Mouse (Mus musculus): ENCODE results near the gene Nmnat2.

Nmnat2 gene

DNA sequence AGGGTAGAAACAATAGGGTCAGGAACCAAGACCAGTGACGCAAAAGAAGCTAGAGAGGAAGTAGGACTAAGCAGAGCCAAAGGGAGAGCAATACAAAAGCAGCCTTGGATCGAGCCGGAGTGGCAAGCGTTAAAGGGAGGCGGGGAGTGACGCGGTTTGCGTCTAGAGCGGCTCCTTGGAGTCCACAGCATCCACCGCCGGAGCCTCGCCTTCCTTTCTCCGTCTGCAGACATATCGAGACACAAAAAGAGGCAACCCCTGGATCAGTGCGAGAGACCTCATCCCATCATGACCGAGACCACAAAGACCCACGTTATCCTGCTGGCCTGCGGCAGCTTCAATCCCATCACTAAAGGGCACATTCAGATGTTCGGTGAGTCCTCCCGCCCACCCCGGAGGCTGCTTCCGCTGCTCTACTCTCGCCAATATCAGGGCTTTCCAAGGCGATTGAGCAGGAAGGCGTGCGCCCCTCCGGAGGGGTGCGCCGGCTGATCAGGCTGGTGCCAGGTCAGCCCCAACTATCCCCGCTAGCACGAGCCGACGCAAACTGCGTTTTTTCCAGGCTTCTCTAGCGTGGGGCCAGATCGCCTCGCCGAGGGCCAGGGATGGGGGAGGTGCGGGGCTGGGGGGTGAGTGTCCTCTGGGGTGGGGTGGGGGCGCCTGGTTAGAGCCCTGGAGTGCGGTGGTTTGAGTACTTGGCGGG is at the start of gene Nmnat2:
Gene Nmnat2 (plus strand): TSS at position 173 of the 703 bp plus-strand sequence.
- DNase-seq = peak; percentile 69

DNA sequence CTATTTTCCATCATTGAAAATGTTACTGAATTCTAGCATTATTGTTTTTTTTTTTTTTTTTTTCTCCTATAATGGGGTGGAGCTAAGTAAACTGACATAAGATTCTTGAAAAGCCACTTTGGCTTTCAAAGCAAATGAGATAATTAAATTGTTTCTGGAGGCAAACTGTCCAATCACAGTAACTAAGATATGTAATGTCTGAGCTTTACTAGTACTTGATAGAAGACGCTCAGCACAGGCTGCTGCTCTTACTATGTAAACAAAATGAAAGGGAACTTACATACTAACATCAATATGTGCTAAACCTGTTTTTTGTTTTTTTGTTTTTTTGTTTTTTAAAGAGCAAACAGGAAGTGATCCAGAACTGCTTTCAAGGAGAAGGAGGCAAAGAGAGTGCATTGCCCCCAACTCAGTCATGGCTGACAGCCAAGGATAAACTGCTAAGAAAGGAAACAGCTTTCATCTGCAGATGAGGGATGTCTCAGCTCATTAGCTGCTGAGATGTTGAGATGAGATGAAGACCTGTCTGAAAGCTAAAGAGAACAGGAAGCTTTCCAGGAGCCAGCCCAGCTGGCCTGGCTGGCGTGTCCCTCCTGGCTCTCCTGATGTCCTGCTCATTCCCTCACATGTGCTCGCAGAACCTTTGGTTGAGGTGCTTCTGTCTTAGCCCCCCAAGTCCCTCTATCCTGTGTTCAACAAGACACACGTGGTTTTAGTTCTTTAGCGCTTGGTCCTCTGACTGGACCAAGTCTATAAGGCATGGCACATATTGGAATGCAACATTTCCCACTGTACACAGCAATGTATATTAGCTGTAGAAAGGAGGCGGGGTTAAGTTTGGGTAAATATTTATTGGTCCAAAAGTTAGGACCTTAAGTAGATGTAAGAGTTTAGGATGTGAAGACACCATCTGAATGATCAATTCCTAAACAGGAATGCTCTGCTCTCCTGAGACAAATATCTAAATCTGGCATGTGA is 41.0 kb upstream of the Nmnat2 start:
- DNase-seq = no peak

DNA sequence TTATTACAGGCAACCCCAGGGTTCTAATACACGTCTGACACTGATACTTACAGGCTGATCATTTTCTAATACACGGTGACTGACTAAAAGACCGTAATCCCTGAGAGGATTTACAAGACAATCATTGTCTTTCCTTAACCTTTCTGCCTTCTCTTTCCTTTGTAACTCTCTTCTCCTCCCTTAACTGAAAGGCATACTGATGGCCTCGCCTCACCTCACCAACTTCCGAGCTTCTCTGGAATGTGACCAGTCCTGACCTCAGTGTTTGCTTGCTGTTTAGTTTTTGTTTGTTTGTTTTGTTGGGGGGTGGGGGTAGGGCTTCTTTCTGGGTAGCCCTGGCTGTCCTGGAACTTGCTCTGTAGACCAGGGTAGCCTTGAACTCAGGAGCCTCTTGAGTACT is 39.0 kb upstream of the Nmnat2 start:
- DNase-seq = no peak

DNA sequence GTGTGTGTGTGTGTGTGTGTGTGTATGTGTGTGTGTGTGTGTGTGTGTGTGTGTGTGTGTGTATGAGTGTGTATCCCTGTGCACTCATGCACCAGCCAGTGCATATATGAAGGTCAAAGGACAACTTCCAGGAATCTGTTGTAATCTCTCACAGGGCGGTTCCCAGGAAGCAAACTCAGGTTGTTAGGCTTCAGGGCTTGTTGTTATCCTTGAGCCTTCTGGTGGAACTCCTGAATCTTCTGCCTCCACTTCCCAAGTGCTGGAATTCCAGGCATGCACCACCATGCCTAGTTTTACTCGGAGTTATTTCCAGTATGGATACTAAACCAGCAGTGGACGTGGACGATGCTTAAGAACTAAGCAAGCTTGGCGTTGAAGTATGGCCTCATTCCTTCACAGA is 37.9 kb upstream of the Nmnat2 start:
- no peak for DNase-seq

DNA sequence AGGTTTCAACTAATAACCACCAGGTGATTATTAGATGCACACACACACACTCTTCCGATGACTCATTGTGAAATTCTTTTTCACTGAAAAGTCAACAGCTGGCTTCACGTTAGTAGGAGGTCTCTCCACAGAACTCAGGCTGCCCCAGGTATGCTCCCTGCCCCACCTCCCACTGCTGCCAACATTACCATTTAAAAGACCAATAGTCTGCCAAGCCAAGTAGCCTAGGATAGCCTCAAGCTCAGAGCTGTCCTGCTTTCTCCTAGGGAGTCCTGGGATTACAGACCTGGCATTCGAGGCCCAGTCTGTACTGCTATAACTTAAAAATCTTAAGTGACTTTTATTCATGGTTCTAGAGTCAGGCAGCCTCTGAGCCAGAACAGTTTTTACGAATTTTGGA is 37.2 kb upstream of the Nmnat2 start:
- no peak for DNase-seq

DNA sequence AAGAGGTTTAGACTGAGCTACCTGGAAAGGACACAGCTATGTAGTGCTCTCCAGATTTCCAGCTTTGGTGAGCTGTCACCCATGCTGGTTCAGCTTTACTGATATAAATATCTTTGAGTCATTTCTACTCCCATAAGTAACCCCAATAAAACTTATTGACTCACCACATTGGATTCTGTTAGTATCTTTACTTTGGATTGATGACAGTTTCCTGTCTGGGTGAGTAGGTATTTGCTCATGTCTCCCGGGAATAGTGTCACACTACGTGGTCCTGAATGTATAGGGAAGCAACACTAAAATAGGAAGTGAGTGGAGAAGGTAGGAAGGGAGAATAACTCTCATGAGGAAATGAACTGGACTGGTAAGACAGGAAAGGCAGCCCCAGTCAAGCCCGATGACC is 33.0 kb upstream of the Nmnat2 start:
- DNase-seq = no peak

DNA sequence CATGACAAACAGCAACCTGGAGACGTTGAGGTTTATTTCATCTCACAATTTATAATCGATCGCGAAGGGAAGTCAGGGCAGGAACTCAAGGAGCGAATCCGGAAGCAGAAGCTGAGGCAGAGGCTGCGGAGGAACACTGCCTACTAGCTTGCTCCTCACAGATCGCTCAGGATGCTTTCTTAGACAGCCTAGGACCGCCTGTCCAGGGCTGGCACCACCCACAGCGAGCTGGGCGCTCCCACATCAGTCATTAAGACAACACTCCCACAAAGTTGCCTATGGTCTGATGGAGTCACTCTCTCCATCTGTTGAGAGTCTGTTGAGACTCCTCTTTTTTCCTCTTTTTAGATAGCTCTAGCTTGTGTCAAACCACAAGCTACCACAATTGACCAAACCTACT is 20.8 kb upstream of the Nmnat2 start:
- DNase-seq = no peak

DNA sequence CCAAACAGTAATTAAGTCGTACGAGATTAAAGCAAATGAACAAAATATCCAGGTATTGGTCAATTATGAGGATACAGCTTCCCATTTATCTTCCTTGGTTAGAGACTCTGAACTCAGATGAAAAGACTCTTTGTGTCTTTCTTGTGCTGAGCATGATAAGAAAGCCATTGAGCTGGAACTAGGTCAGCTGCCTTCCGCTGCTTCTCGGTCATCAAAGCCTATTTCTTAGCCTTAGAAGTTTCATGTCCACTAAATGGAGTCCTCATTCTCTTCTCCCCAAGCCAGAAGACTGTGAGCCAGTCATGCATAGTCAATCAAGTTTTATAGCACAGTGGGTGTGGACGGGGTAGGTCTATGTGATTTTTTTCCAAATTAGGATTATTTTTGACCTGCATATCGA is 19.3 kb upstream of the Nmnat2 start:
- DNase-seq = no peak

DNA sequence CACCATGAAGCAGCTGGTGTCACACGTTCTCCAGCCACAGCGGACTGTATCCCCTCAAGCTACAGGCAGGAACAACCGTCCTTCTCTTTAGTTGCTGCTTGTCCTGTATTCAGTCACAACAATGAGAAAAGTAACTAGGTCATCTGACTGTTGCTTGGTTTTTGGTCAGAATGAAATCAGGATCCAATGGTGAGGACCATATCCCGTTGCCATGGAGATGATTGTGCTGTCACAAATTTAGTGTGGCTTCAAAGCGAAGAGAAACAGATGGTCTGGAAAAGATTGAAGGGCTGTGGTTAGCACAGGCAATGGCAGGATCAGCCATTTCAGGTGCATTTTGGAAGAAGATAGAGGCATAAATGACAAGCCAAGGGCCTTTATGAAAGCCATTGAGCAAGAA is 18.4 kb upstream of the Nmnat2 start:
- DNase-seq = no peak

DNA sequence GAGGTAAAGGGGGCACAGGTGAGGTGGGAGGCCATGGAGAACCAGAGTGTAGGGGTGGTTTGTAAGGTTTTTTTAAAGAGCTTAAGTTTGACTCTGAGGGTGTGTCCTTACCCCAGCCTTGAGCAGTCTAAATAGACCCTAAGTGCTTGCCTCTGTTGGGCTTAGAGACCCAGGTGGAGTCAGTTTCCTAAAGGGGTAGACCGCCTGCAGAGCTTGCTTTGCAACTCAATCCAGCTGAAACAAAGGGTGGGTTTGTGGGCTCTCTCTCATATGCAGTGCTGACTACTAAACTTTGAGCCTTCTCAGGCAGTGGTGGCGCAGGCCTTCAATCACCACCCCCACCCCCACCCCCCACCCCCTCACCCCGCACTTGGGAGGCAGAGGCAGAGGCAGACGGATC is 11.8 kb upstream of the Nmnat2 start:
- no peak for DNase-seq

DNA sequence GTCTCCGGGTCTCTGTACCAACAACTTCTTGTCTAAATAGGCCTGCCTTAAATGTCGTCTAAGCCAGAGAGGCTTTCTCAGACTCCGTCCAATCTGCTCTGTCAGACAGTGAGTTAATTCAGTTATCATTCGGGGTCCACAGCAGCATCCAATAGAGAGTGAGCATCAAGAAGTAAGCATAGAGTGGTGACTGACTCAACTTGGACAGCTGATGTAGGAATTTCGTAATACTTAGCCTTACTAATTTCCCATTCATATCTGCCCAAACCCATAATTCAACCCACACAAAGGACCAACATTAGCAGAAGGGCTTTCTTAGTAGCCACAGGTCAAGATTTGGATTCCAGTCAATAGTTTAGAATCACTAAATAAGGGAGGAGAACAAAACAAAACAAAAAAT is 626 bp upstream of the Nmnat2 start:
- no peak for DNase-seq

DNA sequence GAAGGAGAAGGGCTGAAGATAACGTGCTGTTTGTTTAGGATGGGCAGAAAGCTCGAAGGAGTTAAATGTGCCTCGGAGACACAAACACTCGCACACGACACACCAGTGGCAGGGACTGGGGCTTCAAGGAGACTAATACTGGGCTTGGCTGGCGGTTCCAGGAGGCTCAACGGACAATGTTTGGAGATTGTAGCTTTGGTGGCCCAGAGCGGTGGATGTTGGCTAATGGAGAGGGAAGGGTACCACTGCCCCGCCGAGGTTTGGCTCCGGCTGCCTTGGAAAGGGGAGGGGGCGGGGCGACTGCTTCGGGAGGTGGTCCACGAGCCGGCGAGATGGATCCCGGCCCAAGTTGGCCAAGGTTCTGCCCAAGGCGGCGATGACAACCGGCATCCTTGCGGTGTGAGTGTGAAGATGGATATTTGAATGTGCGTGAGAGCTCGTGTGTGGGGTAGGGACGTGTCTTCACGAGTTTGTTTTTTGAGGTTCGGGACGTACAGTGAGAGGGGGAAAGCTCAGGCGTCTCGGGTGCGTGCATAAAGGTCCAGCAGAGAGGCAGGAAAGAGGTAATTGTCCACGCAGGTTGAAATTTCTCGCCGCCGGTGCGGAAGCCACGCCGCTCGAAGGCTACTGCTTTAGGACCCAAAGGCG is 895 bp downstream of the Nmnat2 start:
- DNase-seq = peak; percentile 49

DNA sequence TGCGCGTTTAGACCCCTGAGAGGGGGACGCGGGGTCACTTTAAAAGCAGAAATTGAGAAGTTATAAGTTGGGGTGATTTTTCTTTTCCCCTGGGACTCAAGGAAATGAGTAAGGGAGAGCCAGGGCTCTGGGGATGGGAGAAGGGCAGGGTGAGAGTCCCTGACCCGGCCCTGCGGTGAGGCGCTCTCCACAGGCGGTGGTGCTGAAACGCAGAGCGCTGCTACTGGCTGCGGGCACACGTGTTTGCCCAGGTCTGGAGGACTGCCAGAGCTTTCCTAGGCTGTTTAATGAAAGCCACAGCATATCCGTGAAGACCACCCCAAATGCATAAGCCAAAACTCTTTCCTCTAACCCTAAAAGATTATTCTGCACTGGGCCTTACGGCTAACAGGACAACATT is 1.4 kb downstream of the Nmnat2 start:
- DNase-seq = peak; percentile 62

DNA sequence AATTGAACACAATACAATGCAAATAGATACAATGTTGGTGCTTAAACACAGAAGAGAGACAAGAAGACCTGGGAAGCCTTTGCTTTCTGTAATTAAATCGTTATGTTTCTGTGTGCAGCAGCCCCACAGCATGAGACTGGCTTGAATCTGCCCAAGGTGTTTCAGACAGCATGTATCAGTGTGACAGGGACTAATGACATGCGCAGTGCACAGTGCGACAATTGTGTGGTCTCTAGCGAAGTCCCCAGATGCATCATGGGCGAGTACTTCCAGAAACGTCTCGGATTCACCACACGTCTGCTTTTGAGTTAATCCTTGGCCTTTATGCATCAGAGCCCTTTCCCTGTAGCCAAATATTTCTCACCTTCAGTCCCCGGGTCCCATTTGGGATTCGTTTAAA is 9.6 kb downstream of the Nmnat2 start:
- no peak for DNase-seq

DNA sequence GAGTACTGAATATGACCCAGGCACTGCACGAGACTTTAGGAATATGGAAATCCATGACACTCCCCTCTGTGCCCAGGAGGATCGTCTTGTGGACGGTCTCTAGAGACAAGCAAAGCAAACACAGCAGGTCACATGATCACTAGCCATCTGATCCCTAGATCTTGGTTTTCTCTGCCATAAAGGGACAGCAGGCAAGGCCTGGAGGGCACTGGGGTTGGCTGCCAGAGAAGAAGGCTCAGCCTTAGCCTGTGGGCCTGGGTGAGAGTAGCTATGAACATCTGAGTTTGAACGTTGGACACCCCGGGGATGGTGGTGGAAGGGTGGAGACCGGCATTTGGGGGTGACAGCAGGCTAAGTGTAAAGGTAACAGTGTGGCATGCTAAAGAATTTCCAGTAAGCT is 11.4 kb downstream of the Nmnat2 start:
- no peak for DNase-seq

DNA sequence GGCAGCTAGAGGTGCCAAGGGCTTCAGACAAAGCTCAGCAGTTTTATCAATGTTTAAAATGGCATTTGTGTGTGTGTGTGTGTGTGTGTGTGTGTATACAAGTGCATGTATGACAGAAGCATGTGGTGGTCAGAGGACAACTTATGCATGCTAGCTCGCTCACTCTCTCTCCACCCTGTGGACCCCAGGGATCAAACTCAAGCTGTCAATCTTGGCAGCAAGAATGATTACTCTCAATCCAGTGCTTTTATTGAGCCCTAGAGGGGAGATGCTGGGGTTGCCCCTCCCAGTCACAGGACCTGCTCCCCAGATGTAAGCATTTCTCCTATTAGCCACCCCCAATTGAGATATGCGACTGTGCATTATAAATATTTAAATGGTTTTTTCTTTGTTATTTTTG is 11.9 kb downstream of the Nmnat2 start:
- no peak for DNase-seq

DNA sequence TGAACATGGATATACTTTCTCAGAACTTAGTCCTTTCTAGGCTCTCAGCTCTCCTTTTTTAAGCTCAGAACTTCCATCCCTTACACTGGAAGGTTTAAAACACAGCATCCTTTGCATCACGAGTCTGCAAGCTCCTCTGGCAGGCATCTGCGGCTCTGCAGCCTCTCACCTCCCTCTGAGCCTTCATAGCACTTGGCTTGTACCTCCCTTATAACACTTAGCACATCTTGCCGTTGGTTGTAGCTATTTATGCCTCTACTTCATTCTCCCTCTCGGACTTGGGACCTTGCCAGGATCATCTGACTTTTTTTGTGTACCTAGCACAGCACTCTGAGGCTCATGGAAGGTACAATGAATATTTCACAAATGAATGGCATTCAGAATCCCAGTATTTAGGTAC is 14.3 kb downstream of the Nmnat2 start:
- no peak for DNase-seq

DNA sequence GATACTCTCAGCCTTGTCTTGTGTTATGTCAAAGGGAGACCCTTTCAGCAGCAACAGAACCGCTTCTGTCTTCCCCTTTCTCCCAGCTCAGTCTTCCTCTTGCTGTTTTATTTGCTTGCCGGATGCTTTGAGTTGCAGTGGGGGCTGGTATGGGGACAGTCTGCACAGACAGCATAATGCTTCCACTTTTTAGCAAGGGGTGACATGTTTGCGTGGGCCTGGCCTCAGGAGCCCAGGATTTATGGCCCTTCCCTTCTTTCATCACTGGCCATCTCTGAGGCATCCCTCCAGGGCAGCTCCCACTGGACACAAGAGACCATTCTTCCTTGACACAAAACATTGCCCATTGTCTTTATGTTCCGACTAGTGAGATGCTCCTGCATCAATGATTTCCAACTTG is 18.2 kb downstream of the Nmnat2 start:
- DNase-seq = no peak

DNA sequence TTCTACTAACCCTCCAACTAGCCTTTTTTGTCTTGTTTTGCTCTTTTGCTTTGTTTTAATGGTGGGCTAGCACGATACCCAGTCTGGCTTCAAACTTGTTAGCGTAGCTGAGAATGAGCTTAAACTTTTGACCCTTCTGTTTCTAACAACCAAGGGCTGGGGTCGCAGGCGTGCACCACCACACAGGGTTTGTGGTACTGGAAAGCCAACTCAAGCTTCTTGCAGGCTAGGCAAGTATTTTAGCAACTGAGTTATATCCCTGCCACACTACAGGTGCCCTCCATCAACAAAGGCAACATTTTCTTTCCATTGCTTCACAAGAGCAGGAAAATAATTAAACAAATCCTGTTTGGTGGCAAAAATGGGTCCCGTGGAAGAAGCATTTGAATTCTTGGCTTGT is 18.6 kb downstream of the Nmnat2 start:
- no peak for DNase-seq

DNA sequence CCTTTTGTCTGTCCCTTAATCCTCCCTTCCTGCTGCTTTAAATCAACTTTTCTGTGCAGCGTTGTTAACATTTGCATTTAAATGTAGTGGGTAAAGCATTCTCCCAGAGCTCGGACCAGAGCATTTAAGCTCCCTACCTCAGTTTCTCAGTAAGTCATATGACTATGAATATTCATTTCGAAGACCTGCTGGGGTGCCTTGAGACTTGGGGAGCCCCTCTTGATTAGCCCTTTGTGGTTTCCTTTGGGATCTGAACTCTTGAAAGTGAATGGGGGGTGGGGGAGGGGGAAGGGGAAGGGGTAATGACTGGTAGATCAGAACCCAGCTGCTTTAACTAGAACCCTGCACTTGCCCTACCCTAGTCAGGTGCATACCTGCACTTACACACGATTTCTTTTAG is 19.1 kb downstream of the Nmnat2 start:
- DNase-seq = no peak

DNA sequence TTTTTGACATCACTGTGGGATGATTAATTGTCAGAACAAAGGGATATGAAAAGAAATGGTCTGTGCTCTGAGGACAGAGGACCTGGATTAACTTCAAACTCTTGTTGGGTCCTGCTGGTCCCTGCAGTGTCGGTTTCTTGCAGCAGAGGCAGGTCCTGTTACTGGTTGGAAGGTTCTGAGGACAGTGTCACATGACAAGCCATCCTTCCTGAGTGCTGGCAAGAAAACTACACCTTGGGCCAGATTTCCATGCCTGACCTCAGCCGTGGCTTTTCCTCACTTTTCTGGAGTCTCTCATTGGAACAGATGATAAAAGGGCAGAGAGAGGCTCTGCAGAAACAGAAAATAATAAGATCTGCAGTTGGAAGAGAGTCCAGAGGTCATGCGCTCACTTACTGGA is 20.4 kb downstream of the Nmnat2 start:
- DNase-seq = peak; percentile 51

DNA sequence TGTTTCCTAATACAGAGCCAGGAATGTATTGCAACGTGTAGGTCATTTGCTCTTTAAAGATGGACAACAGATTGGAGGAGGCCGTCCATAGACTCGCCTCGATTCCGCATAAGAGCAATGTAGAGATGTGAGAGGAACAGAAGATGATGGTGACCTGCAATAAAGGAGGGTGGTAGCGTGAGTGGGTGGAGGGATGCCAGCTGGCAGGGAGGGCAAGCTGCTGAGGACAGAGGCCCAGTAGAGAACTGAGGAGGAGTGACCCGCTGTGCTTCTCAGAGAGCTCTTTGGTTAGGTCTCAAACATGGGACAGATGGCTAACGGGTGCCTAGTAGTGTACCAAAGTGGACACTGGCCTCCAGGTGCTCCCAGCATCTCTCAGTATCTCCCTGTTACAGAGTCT is 23.9 kb downstream of the Nmnat2 start:
- DNase-seq = peak; percentile 47

DNA sequence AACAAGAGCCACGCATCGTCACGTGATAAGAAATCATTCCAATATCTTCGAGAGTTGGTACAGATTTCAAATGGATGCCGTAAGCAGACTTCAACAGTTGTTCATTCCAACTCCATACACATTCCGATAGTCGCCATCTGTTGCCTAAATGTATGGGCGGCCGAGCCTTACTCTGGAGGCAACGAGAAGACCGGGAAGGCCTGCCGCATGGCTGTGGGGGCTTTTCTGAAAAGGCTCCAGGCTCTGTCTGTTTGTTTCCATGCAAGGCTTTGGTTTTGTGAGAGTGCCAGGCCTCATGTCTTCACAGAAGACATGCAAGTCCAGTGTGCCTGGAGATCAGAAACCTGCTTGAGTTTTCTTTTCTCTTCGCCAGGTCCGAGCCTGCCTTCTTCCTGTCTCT is 28.6 kb downstream of the Nmnat2 start:
- no peak for DNase-seq

DNA sequence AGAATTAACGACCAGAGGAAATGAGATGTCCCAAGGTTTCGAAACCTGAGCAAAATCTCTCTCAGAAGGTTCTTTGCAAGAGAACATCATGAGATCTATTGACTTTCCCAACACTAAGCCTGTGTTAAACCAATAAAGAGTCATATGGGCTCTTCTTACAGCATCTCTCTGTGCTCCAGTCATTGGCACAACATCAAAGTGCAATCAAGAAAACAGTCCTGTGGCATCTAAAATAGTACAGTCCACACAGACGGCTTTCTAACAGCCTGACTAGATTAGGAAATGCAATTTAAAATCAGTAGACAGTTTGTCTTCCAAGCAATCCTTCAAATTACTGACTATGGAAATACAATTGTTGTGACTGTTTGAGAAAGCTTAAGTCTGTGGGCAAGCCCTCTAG is 32.2 kb downstream of the Nmnat2 start:
- no peak for DNase-seq

Data from cerebellum, adult 11 months (tissue).